Mouse (Mus musculus): ENCODE measurements at regions not wholly inside any gene's neighbourhood (a gene's known extent, or its start where the extent isn't known, plus 50 kb on each side); places are given as distances from the start of the nearest gene placed in this dataset.

GRCm38 (mm10) chr10:37347661-37348060 is 208.9 kb upstream of the Marcks start:
- no peaks in the 10 kb centered on the region for H3K27me3 ChIP-seq (replicated peaks)
- in situ Hi-C loops (cut with MboI; ENCODE audit: low pct_ligation_motif_present, low pct_unique_long_range_greater_than_20kb, low sequenced_read_pairs): no loop called here
- TF ChIP-seq POLR2AphosphoS2 (IDR thresholded peaks at IDR 0.05; ENCODE audit: low read depth, low read length) (no peak), MAFK (IDR thresholded peaks at IDR 0.05; ENCODE audit: insufficient replicate concordance, low read length) (no peak), HCFC1 (IDR thresholded peaks at IDR 0.05; ENCODE audit: low read depth, low read length) (no peak), ZKSCAN1 (IDR thresholded peaks at IDR 0.05; ENCODE audit: borderline replicate concordance, low read depth, low read length) (no peak), RCOR1 (conservative IDR thresholded peaks at IDR 0.05; ENCODE audit: low read depth, low read length) (no peak), MYC (IDR thresholded peaks at IDR 0.05; ENCODE audit: low read depth, low read length) (no peak), USF2 (conservative IDR thresholded peaks at IDR 0.05; ENCODE audit: low read depth, low read length) (no peak), KAT2A (IDR thresholded peaks at IDR 0.05; ENCODE audit: insufficient replicate concordance, low read length) (no peak), USF1 (IDR thresholded peaks at IDR 0.05; ENCODE audit: low read depth, low read length) (no peak), SIN3A (IDR thresholded peaks at IDR 0.05; ENCODE audit: low read length) (no peak), CHD1 (IDR thresholded peaks at IDR 0.05; ENCODE audit: low read depth, low read length) (no peak), POLR2A (IDR thresholded peaks at IDR 0.05; ENCODE audit: low read depth, low read length) (no peak), TBP (conservative IDR thresholded peaks at IDR 0.05; ENCODE audit: low read depth, low read length) (no peak), CHD2 (IDR thresholded peaks at IDR 0.05; ENCODE audit: low read length) (no peak), MXI1 (IDR thresholded peaks at IDR 0.05; ENCODE audit: low read depth, low read length) (no peak), BHLHE40 (IDR thresholded peaks at IDR 0.05; ENCODE audit: low read depth, low read length) (no peak), JUN (IDR thresholded peaks at IDR 0.05; ENCODE audit: insufficient read depth, low read depth, low read length) (no peak), IRF4 (IDR thresholded peaks at IDR 0.05; ENCODE audit: low read depth, low read length) (no peak), RAD21 (IDR thresholded peaks at IDR 0.05; ENCODE audit: low read depth, low read length) (no peak), CTCF (conservative IDR thresholded peaks at IDR 0.05 in 1 of 2, IDR thresholded peaks at IDR 0.05 in 1 of 2; ENCODE audit: low read depth in 2 of 2, low read length in 2 of 2) (no peak)
- dilution Hi-C loops (cut with MboI; ENCODE audit: extremely low pct_ligation_motif_present, extremely low pct_unique_long_range_greater_than_20kb, low sequenced_read_pairs): no loop called here
- H3K27ac ChIP-seq (ENCODE audit: insufficient read depth, low read depth): no peak overlapping the region
- no peak overlapping the region for H3K9ac ChIP-seq (ENCODE audit: insufficient read depth, low read depth)
- H3K4me3 ChIP-seq (replicated peaks in 1 of 3; ENCODE audit: low read depth in 2 of 3, low read length in 2 of 3, poor library complexity in 1 of 3): no peak overlapping the region
- H3K36me3 ChIP-seq (replicated peaks in 1 of 2; ENCODE audit: control insufficient read depth in 1 of 2, insufficient read depth in 1 of 2, low read length in 1 of 2): no peaks in the 10 kb centered on the region
- H3K4me1 ChIP-seq (ENCODE audit: control insufficient read depth in 1 of 2, insufficient read depth in 2 of 2): peaks cover 9 to 21% of the 10 kb centered on the region in 2 experiments; a peak in 3 of 4 replicates
- no peaks in the 10 kb centered on the region for H3K79me2 ChIP-seq (replicated peaks; ENCODE audit: control insufficient read depth, extremely low read depth, insufficient read depth, poor library complexity, severe bottlenecking)
- no peak for DNase-seq (ENCODE audit: extremely low read depth)
- H3K4me2 ChIP-seq (ENCODE audit: insufficient read depth, low read depth, poor library complexity, severe bottlenecking): no peak overlapping the region
- H3K9me3 ChIP-seq (replicated peaks; ENCODE audit: low read length): no peaks in the 10 kb centered on the region

- no peaks in the 10 kb centered on the region for H3K79me2 ChIP-seq (replicated peaks; ENCODE audit: control insufficient read depth, extremely low read depth, insufficient read depth, poor library complexity, severe bottlenecking)
- dilution Hi-C loops (cut with MboI; ENCODE audit: extremely low pct_ligation_motif_present, extremely low pct_unique_long_range_greater_than_20kb, low sequenced_read_pairs): no loop called here
- peak; percentile 65 for DNase-seq (ENCODE audit: extremely low read depth)
- no peaks in the 10 kb centered on the region for H3K9me3 ChIP-seq (replicated peaks; ENCODE audit: low read length)
- H3K27me3 ChIP-seq (replicated peaks): no peaks in the 10 kb centered on the region
- H3K9ac ChIP-seq (ENCODE audit: insufficient read depth, low read depth): no peak overlapping the region
- H3K36me3 ChIP-seq (replicated peaks in 1 of 2; ENCODE audit: control insufficient read depth in 1 of 2, insufficient read depth in 1 of 2, low read length in 1 of 2): no peaks in the 10 kb centered on the region
- peak overlapping the region; percentile 29; the same call in 1 of the 2 replicates for H3K4me2 ChIP-seq (ENCODE audit: insufficient read depth, low read depth, poor library complexity, severe bottlenecking)
- peaks cover 22 to 66% of the 10 kb centered on the region in 2 experiments for H3K4me1 ChIP-seq (ENCODE audit: control insufficient read depth in 1 of 2, insufficient read depth in 2 of 2)
- in situ Hi-C loops (cut with MboI; ENCODE audit: low pct_ligation_motif_present, low pct_unique_long_range_greater_than_20kb, low sequenced_read_pairs): no loop called here
- no peak overlapping the region for H3K27ac ChIP-seq (ENCODE audit: insufficient read depth, low read depth)
- no peak overlapping the region for H3K4me3 ChIP-seq (replicated peaks in 1 of 3; ENCODE audit: low read depth in 2 of 3, low read length in 2 of 3, poor library complexity in 1 of 3)
- TF ChIP-seq MAX (IDR thresholded peaks at IDR 0.05; ENCODE audit: low read length): peak; percentile 40; the same call in 1 of the 2 replicates
- peak; percentile 35; the same call in 1 of the 2 replicates for TF ChIP-seq ELF1 (IDR thresholded peaks at IDR 0.05; ENCODE audit: low read depth, low read length)
- no peak for TF ChIP-seq USF1 (IDR thresholded peaks at IDR 0.05; ENCODE audit: low read depth, low read length)
- TF ChIP-seq POLR2AphosphoS2 (IDR thresholded peaks at IDR 0.05; ENCODE audit: low read depth, low read length): no peak
- 0 out of 2 replicates have a peak, but pooled peaks have one; percentile 11 for TF ChIP-seq KAT2A (IDR thresholded peaks at IDR 0.05; ENCODE audit: insufficient replicate concordance, low read length)
- TF ChIP-seq TCF12 (IDR thresholded peaks at IDR 0.05; ENCODE audit: low read depth, low read length): peak; percentile 98
- no peak for TF ChIP-seq CHD1 (IDR thresholded peaks at IDR 0.05; ENCODE audit: low read depth, low read length)
- TF ChIP-seq RAD21 (IDR thresholded peaks at IDR 0.05; ENCODE audit: low read depth, low read length): no peak; the same call in none of the 2 replicates
- no peak; the same call in 1 of the 2 replicates for TF ChIP-seq ZKSCAN1 (IDR thresholded peaks at IDR 0.05; ENCODE audit: borderline replicate concordance, low read depth, low read length)
- peak; percentile 56 for TF ChIP-seq JUN (IDR thresholded peaks at IDR 0.05; ENCODE audit: insufficient read depth, low read depth, low read length)
- TF ChIP-seq SMC3 (IDR thresholded peaks at IDR 0.05; ENCODE audit: low read depth, low read length): peak; percentile 16; the same call in 1 of the 2 replicates
- TF ChIP-seq MEF2A (IDR thresholded peaks at IDR 0.05; ENCODE audit: borderline replicate concordance, low read depth, low read length): peak; percentile 98
- peak; percentile 89 for TF ChIP-seq ZNF384 (IDR thresholded peaks at IDR 0.05; ENCODE audit: low read depth, low read length)
- peak; percentile 71 for TF ChIP-seq BHLHE40 (IDR thresholded peaks at IDR 0.05; ENCODE audit: low read depth, low read length)
- TF ChIP-seq USF2 (conservative IDR thresholded peaks at IDR 0.05; ENCODE audit: low read depth, low read length): no peak
- TF ChIP-seq E2F4 (IDR thresholded peaks at IDR 0.05; ENCODE audit: insufficient replicate concordance, low read depth, low read length): no peak
- TF ChIP-seq ZMIZ1 (IDR thresholded peaks at IDR 0.05; ENCODE audit: low read depth, low read length): 0 out of 2 replicates have a peak, but pooled peaks have one; percentile 55
- TF ChIP-seq NELFE (IDR thresholded peaks at IDR 0.05; ENCODE audit: low read depth, low read length): peak; percentile 21; the same call in 1 of the 2 replicates
- peak; percentile 49; the same call in 1 of the 2 replicates for TF ChIP-seq MXI1 (IDR thresholded peaks at IDR 0.05; ENCODE audit: low read depth, low read length)
- TF ChIP-seq GABPA (IDR thresholded peaks at IDR 0.05; ENCODE audit: insufficient replicate concordance, low read depth, low read length): no peak
- TF ChIP-seq SIN3A (IDR thresholded peaks at IDR 0.05; ENCODE audit: low read length): peak; percentile 69
- peak; percentile 37; the same call in 1 of the 2 replicates for TF ChIP-seq JUND (conservative IDR thresholded peaks at IDR 0.05; ENCODE audit: low read depth, low read length)
Observed at GRCm38 (mm10) chr10:37342675-37343074, 204.0 kb upstream of the Marcks start.

Measured in CH12.LX (cell line).